Mouse (Mus musculus) ES-E14 (cell line): Measurements from ENCODE around the gene Zdhhc13.

Source experiments
- HCFC1 ChIP-seq: IDR thresholded peaks from 2 replicates; pipeline ENCODE4 v1.6.1; 2012; ENCODE audit warnings: low read length, inconsistent platforms, borderline replicate concordance; ENCODE audit not compliant: insufficient read depth
- ZC3H11A ChIP-seq: IDR thresholded peaks from 2 replicates; pipeline ENCODE4 v1.6.1; 2012; ENCODE audit warnings: low read depth, mild to moderate bottlenecking, inconsistent platforms, low read length, borderline replicate concordance

GRCm38 (mm10) chr7:48750164-48750809 is 38.5 kb upstream of the Zdhhc13 start:
- TF ChIP-seq ZC3H11A (no peak), HCFC1 (no peak)
